Mouse (Mus musculus): ENCODE measurements around the gene Exoc4. TPM values are rescaled to one million over a fixed set of nuclear protein-coding genes. Genes with fewer than 3 reads are reported as not detected.

Gene Exoc4
- 12.6 and 14.5 TPM in 2 replicates for polyA plus RNA-seq (2021; fragmentation: Nextera tagmentation)
- long read RNA-seq, experiment 1, full-length matches to known transcripts = 14 of 35 reads
- long read RNA-seq, experiment 1, partial matches to known transcripts = 9 of 35 reads
- long read RNA-seq, experiment 1, other reads (novel, unspliced or antisense) = 12 of 35 reads
- long read RNA-seq, experiment 2, full-length matches to known transcripts = 163 of 206 reads
- long read RNA-seq, experiment 2, partial matches to known transcripts = 22 of 206 reads
- long read RNA-seq, experiment 2, other reads (novel, unspliced or antisense) = 21 of 206 reads

DNA sequence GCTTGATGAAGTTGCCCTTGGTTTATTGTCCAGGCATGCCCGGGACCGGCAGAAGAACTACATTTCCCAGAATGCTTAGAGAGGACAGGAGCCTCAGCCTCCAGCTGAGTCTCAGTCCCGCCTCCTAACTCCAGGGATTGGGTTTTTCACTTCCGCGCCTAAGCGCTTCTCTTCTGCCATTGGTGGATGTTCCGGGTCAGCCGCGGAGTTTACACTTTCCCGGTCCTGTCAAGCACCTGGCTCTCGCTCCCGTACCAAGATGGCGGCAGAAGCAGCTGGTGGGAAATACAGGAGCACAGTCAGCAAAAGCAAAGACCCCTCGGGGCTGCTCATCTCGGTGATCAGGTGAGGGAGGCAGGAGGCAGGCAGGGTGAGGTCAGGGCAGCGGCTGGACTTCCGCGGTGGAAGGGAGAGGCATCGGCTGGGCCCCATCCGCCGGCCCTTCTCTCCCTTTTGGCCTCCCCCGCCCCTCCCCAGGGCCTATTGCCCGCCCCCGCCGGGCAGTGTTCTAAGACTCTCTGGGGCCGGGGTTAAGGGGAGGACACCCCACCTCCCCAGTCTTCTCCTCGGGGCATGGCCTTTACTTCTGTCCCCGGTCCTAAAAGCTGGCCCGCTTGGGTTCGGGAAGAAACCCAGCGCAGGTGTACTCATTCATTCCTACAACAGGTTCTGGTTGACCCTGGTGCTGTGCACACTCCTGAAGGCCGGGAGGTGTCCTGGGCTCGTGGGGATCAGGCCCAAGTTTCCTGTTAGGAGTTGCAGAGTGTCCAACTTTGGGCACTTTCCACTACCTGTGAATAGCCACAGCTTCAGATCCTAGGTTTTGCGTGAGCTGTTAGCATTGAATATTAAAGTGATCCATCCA lies at the start of gene Exoc4:
Gene Exoc4 (plus strand): TSS at position 192 of the 865 bp plus-strand sequence.

Other genes with a start within 250 kb of the Exoc4 start
- 153 and 166 TPM in 2 replicates for gene Chchd3, start 188.8 kb upstream of the Exoc4 start, polyA plus RNA-seq (2021; fragmentation: Nextera tagmentation)